Mouse (Mus musculus) adrenal gland, adult 10 weeks (tissue): ENCODE measurements around the gene Chrnb4. TPM values are rescaled to one million over a fixed set of nuclear protein-coding genes. Genes with fewer than 3 reads are reported as not detected.

Experiments used
- polyA plus RNA-seq: library from polyadenylated mRNA; stranded (reverse); fragments of 350-450 nt; fragmentation: Illumina TruSeq; extraction: RNeasy Lipid Tissue Mini Kit (QIAGEN cat#74804); gene quantifications from one replicate; pipeline ENCODE4 v1.2.3, GENCODE M21; 2014; ENCODE audit warnings: low read depth, low replicate concordance

The Chrnb4 gene
- 5.2 TPM for polyA plus RNA-seq

GRCm38 (mm10) chr9:55048211-55048880 lies at the start of gene Chrnb4:
Chrnb4 (minus strand) TSS chr9:55048779.

GRCm38 (mm10) chr9:55026275-55026663 lies 22.3 kb downstream of the Chrnb4 start, which contains the start of gene Chrna3:
Chrna3 (minus strand) TSS chr9:55026562.

GRCm38 (mm10) chr9:54980674-54981073 lies 67.9 kb downstream of the Chrnb4 start, which contains the start of gene Chrna5:
Chrna5 (plus strand) TSS chr9:54980880.

Other genes starting within 250 kb of the Chrnb4 start
- gene Ireb2, start 185.0 kb downstream of the Chrnb4 start, polyA plus RNA-seq: 202 TPM
- gene Hykk, start 131.5 kb downstream of the Chrnb4 start, polyA plus RNA-seq: 5.6 TPM
- 549 TPM for gene Psma4, start 98.0 kb downstream of the Chrnb4 start, polyA plus RNA-seq
- not detected for gene AY074887, start 97.8 kb downstream of the Chrnb4 start, polyA plus RNA-seq
- gene Chrna5, start 67.9 kb downstream of the Chrnb4 start, polyA plus RNA-seq: 0.64 TPM
- gene Chrna3, start 22.2 kb downstream of the Chrnb4 start, polyA plus RNA-seq: 16.4 TPM
- 213 TPM for gene Ube2q2, start 100.1 kb upstream of the Chrnb4 start, polyA plus RNA-seq
- gene Fbxo22, start 160.1 kb upstream of the Chrnb4 start, polyA plus RNA-seq: 55.1 TPM